Mouse (Mus musculus) gastrocnemius, adult 8-10 months (tissue): ENCODE measurements at regions not wholly inside any gene's neighbourhood (a gene's known extent, or its start where the extent isn't known, plus 50 kb on each side); places are given as distances from the start of the nearest gene placed in this dataset.

ENCODE experiments used
- DNase-seq, 2 experiments: peaks; one replicate each; pipeline ENCODE4 v3.0.0; 2022; ENCODE audit warnings: low spot score in 2 of 2

DNA sequence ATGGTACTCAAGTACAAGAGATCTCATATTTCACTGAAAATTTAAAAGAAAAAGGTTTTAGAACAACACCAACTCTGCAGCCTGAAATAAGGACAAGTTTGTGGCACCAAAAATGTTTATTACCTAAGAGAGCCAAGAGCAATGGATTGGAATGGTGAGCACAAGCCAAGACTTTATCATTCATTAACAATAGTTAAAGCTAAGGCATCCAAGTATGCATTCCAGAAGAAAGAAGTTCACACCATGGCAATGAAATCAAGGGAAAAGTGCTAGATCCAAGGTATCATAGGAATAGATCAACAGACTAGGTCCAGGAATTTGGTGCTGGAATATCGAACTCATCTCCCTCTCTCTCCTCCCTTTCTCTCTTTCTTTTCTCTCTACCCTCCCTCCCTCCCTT lies 63.8 kb upstream of the P3h2 start:
- DNase-seq, result no peak

DNA sequence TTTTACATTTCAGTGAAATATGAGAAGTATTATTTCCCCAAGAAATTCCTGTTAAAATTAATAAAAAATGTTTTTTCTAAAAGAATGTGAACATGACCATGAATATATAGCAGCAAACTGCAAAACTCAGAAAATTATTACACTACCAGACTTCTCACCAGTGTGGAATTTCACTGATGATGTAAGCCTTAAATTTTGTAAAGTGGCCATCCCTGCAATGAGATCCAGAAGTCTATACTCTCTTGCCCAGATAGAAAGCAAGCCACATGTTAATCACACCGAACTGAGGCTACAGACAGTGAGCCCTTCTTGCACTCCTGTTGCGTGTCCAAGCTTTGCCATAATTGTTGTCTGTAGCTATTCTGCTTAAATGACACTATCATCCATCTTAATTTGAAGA lies 62.6 kb upstream of the P3h2 start:
- no peak for DNase-seq

DNA sequence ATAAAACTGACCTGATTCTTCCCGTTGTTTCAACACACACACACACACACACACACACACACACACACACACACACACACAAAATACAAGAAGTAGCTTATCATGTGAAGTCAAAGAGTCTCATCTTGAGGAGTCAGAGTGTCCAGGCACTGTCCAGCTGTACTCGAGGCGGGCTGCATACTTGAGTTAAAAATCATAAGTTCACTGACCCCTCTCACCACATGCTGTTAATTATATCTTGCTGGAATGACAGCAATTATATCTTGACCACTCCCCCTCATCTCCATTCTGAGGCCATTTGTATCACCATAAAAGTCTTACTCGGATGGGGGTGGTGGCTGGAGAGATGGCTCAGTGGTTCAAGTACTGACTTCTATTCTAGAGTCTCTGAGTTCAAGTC lies 58.5 kb upstream of the P3h2 start:
- no peak for DNase-seq

DNA sequence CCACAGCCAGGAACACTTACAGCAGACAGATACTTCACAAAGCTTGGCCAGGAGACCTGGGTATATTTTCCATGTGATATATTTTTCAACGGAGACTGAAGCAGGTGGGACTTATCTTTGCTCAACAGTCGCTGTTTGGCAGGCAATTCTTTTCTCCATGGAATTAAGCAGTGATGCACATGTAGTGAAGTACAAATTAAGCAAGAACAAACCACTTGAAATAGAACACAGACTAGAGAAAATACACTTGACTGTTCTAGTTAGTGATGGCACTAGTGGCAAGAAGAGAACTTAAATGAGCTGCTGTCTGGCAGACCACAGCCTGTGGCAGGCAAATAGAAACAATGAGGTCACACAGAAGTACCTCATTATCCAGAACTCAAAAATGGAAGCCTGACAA lies 57.8 kb upstream of the P3h2 start:
- no peak for DNase-seq

DNA sequence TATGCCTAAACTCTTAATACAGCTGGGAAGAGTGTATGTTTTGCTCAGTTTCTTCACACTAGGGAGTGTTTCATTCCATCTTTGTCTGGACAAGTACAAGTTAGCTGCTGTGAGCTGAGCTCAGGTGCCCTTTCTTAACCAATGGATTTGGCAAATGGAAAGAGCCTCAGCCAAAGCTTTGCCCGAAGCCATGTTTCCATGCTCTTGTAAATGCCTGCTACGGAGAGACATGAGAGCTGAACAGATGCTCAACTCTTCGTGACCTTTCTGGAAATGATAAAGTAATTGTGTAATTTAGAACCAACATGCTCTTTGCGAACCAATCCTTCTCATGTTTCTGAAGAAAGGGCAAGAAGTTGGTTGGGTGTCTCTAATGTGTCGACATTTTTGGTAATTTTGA lies 52.0 kb upstream of the P3h2 start:
- no peak for DNase-seq
